Mouse (Mus musculus): ENCODE data around the gene Ndufb7. TPM values are rescaled to one million over a fixed set of nuclear protein-coding genes. Genes with fewer than 3 reads are reported as not detected.
"Not testable (repeated sequence)": the region's sequence is repeated elsewhere in the genome, so short reads cannot be mapped to it uniquely, and the experiment has no call there.

The Ndufb7 gene
- polyA plus RNA-seq, 1 experiment from 2014 or later = 362 TPM

- ATAC-seq (ENCODE audit: low FRiP score) = no peak
- no peaks in the 10 kb centered on the region for H3K9me3 ChIP-seq (replicated peaks)
- H3K27me3 ChIP-seq (replicated peaks) = no peaks in the 10 kb centered on the region
- H3K27ac ChIP-seq (replicated peaks) = no peak overlapping the region
- H3K4me3 ChIP-seq (replicated peaks) = no peak overlapping the region
- no peak overlapping the region for H3K4me2 ChIP-seq
- no peak overlapping the region for H3K9ac ChIP-seq (replicated peaks)
- H3K4me1 ChIP-seq = peaks cover 29% of the 10 kb centered on the region
- WGBS = 81% methylated on average over 5 of the region's 5 CpGs
- H3K36me3 ChIP-seq = peaks cover 32% of the 10 kb centered on the region
These were observed 2.3 kb downstream of the Ndufb7 start for GRCm38 (mm10) chr8:83568755-83569154.

GRCm38 (mm10) chr8:83569165-83569564 is 2.7 kb downstream of the Ndufb7 start:
- H3K27me3 ChIP-seq (replicated peaks) = no peaks in the 10 kb centered on the region
- no peak overlapping the region for H3K4me3 ChIP-seq (replicated peaks)
- ATAC-seq (ENCODE audit: low FRiP score) = no peak
- WGBS = 82% methylated on average over 4 of the region's 4 CpGs
- H3K4me2 ChIP-seq = no peak overlapping the region
- H3K9ac ChIP-seq (replicated peaks) = no peak overlapping the region
- H3K4me1 ChIP-seq = peaks cover 31% of the 10 kb centered on the region
- no peak overlapping the region for H3K27ac ChIP-seq (replicated peaks)
- no peaks in the 10 kb centered on the region for H3K9me3 ChIP-seq (replicated peaks)
- peaks cover 32% of the 10 kb centered on the region for H3K36me3 ChIP-seq

GRCm38 (mm10) chr8:83570272-83571000 is 4.0 kb downstream of the Ndufb7 start:
- H3K36me3 ChIP-seq = peaks cover 32% of the 10 kb centered on the region
- no peak for ATAC-seq (ENCODE audit: low FRiP score)
- H3K4me1 ChIP-seq = peaks cover 44% of the 10 kb centered on the region

GRCm38 (mm10) chr8:83571001-83571340 is 4.5 kb downstream of the Ndufb7 start:
- H3K4me2 ChIP-seq; ATAC-seq (ENCODE audit: low FRiP score); H3K27me3 ChIP-seq (replicated peaks); H3K9ac ChIP-seq (replicated peaks); H3K9me3 ChIP-seq (replicated peaks); H3K27ac ChIP-seq (replicated peaks); H3K4me3 ChIP-seq (replicated peaks): not testable (repeated sequence)
- 96% methylated on average over 7 of the region's 7 CpGs for WGBS
- Histone ChIP-seq H3K36me3 (peaks cover 32% of the 10 kb centered on the region), H3K4me1 (peaks cover 49% of the 10 kb centered on the region)

More at GRCm38 (mm10) chr8:83570272-83571000, 4.0 kb downstream of the Ndufb7 start:
- Histone ChIP-seq H3K27ac (replicated peaks) (no peak overlapping the region), H3K9ac (replicated peaks) (no peak overlapping the region), H3K9me3 (replicated peaks) (no peaks in the 10 kb centered on the region), H3K4me2 (no peak overlapping the region), H3K4me3 (replicated peaks) (no peak overlapping the region), H3K27me3 (replicated peaks) (no peaks in the 10 kb centered on the region)
- WGBS = 88% methylated on average over 15 of the region's 15 CpGs

GRCm38 (mm10) chr8:83571791-83572190 is 5.3 kb downstream of the Ndufb7 start:
- H3K27ac ChIP-seq (replicated peaks) = no peak overlapping the region
- H3K4me3 ChIP-seq (replicated peaks) = no peak overlapping the region
- no peak overlapping the region for H3K4me2 ChIP-seq
- peaks cover 32% of the 10 kb centered on the region for H3K36me3 ChIP-seq
- H3K27me3 ChIP-seq (replicated peaks) = no peaks in the 10 kb centered on the region
- no peak overlapping the region for H3K9ac ChIP-seq (replicated peaks)
- peaks cover 54% of the 10 kb centered on the region for H3K4me1 ChIP-seq
- ATAC-seq (ENCODE audit: low FRiP score) = no peak
- H3K9me3 ChIP-seq (replicated peaks) = no peaks in the 10 kb centered on the region
- 93% methylated on average over 10 of the region's 10 CpGs for WGBS

- Histone ChIP-seq H3K9me3 (replicated peaks) (no peaks in the 10 kb centered on the region), H3K4me1 (peaks cover 57% of the 10 kb centered on the region), H3K36me3 (peaks cover 32% of the 10 kb centered on the region), H3K27me3 (replicated peaks) (no peaks in the 10 kb centered on the region), H3K27ac (replicated peaks) (no peak overlapping the region), H3K9ac (replicated peaks) (no peak overlapping the region), H3K4me3 (replicated peaks) (no peak overlapping the region), H3K4me2 (no peak overlapping the region)
- 93% methylated on average over 5 of the region's 5 CpGs for WGBS
- ATAC-seq (ENCODE audit: low FRiP score) = no peak
These were observed 5.9 kb downstream of the Ndufb7 start for GRCm38 (mm10) chr8:83572246-83572812.

- Histone ChIP-seq H3K9ac (replicated peaks) (no peak overlapping the region), H3K27me3 (replicated peaks) (no peaks in the 10 kb centered on the region), H3K9me3 (replicated peaks) (no peaks in the 10 kb centered on the region), H3K36me3 (peaks cover 32% of the 10 kb centered on the region), H3K4me1 (peaks cover 55% of the 10 kb centered on the region), H3K27ac (replicated peaks) (no peak overlapping the region), H3K4me3 (replicated peaks) (no peak overlapping the region), H3K4me2 (no peak overlapping the region)
- ATAC-seq (ENCODE audit: low FRiP score) = no peak
- WGBS = 87% methylated on average over 18 of the region's 18 CpGs
These were observed 6.8 kb downstream of the Ndufb7 start for GRCm38 (mm10) chr8:83573140-83573875.

GRCm38 (mm10) chr8:83574631-83575315 is 8.3 kb downstream of the Ndufb7 start:
- Histone ChIP-seq H3K27ac (replicated peaks) (no peak overlapping the region), H3K4me3 (replicated peaks) (no peak overlapping the region), H3K36me3 (peaks cover 32% of the 10 kb centered on the region), H3K9ac (replicated peaks) (no peak overlapping the region), H3K9me3 (replicated peaks) (no peaks in the 10 kb centered on the region), H3K4me2 (no peak overlapping the region), H3K4me1 (peaks cover 59% of the 10 kb centered on the region), H3K27me3 (replicated peaks) (no peaks in the 10 kb centered on the region)
- no peak for ATAC-seq (ENCODE audit: low FRiP score)
- WGBS = 89% methylated on average over 15 of the region's 15 CpGs

- no peaks in the 10 kb centered on the region for H3K27me3 ChIP-seq (replicated peaks)
- ATAC-seq (ENCODE audit: low FRiP score) = no peak
- no peaks in the 10 kb centered on the region for H3K9me3 ChIP-seq (replicated peaks)
- peaks cover 22% of the 10 kb centered on the region for H3K36me3 ChIP-seq
- H3K9ac ChIP-seq (replicated peaks) = no peak overlapping the region
- H3K4me3 ChIP-seq (replicated peaks) = no peak overlapping the region
- no peak overlapping the region for H3K27ac ChIP-seq (replicated peaks)
- H3K4me1 ChIP-seq = peaks cover 66% of the 10 kb centered on the region
- H3K4me2 ChIP-seq = no peak overlapping the region
- WGBS = 78% methylated on average over 17 of the region's 17 CpGs
These were observed 9.4 kb downstream of the Ndufb7 start for GRCm38 (mm10) chr8:83575561-83576515.

- H3K4me1 ChIP-seq = peaks cover 73% of the 10 kb centered on the region
- H3K4me2 ChIP-seq = no peak overlapping the region
- 72% methylated on average over 3 of the region's 4 CpGs for WGBS
- no peaks in the 10 kb centered on the region for H3K9me3 ChIP-seq (replicated peaks)
- H3K27ac ChIP-seq (replicated peaks) = no peak overlapping the region
- ATAC-seq (ENCODE audit: low FRiP score) = no peak
- no peak overlapping the region for H3K9ac ChIP-seq (replicated peaks)
- H3K36me3 ChIP-seq = peaks cover 17% of the 10 kb centered on the region
- no peak overlapping the region for H3K4me3 ChIP-seq (replicated peaks)
- no peaks in the 10 kb centered on the region for H3K27me3 ChIP-seq (replicated peaks)
These were observed 10.0 kb downstream of the Ndufb7 start for GRCm38 (mm10) chr8:83576516-83576895.

- Histone ChIP-seq H3K27ac (replicated peaks) (no peak overlapping the region), H3K9ac (replicated peaks) (no peak overlapping the region), H3K4me1 (peaks cover 77% of the 10 kb centered on the region), H3K4me2 (no peak overlapping the region), H3K4me3 (replicated peaks) (no peak overlapping the region), H3K36me3 (peaks cover 13% of the 10 kb centered on the region), H3K9me3 (replicated peaks) (no peaks in the 10 kb centered on the region), H3K27me3 (replicated peaks) (no peaks in the 10 kb centered on the region)
- WGBS = 78% methylated on average over 4 of the region's 4 CpGs
- no peak for ATAC-seq (ENCODE audit: low FRiP score)
These were observed 10.4 kb downstream of the Ndufb7 start for GRCm38 (mm10) chr8:83576921-83577320.
